Mouse (Mus musculus) v-Abl transformed pro-B cells (cell line): ENCODE measurements around the gene Xpot.

ENCODE experiments used
- in situ Hi-C, 2 experiments: fragments of 400-800 bp; cut with MboI; formaldehyde crosslinking; loops; one replicate each; pipeline ENCODE4 v1.15.1; 2025; ENCODE audit not compliant: unreplicated experiment in 2 of 2

Xpot gene

GRCm38 (mm10) chr10:121585056-121585790, 40.9 kb downstream of the Xpot start:
- in situ Hi-C loops = no loop called here

- in situ Hi-C loops = no loop called here
Observed at GRCm38 (mm10) chr10:121584033-121584432, 42.1 kb downstream of the Xpot start.

DNA sequence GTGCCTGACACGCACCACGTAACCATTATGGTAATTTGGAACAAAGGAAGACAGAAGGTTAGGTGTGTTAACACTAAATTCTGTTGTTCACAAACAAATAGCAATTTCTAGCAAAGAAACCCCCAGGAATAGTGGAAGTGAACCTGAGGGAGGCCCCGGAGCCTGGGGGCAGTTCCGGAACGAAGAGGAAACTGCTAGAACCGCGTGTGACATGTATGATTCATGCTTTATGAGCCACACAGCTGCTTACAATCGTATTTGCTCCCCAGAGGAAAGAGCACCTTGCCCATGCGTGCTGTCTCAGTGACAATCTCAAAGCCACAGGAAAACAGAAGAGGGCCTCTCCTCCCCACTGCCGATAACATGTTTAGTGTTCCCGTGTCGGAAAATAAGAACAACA, 43.1 kb downstream of the Xpot start:
- in situ Hi-C loops = no loop called here

- in situ Hi-C loops = no loop called here
Observed at GRCm38 (mm10) chr10:121582287-121582686, 43.8 kb downstream of the Xpot start.

DNA sequence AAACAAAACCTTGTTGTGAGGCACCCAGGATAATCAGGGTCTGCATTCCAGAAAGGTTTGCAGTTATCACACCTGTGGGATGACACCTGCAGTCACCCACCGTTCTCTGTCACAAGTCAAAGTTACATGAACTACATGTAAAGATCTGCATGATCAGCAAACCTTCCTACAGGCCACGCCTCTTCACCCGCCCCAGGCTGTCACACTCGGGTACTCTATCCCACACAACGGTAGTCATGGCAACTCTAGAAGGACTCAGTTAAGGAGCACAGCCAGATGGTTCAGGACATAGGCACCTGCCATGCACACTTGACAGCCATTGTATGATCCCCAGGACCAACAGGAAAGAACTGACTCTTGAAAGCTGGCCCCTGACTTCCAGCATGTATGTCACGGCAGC, 44.7 kb downstream of the Xpot start:
- in situ Hi-C loops = no loop called here

GRCm38 (mm10) chr10:121580381-121580780, 45.8 kb downstream of the Xpot start:
- in situ Hi-C loops = no loop called here

GRCm38 (mm10) chr10:121576372-121576771, 49.8 kb downstream of the Xpot start:
- in situ Hi-C loops = no loop called here

GRCm38 (mm10) chr10:121571511-121572147, 54.5 kb downstream of the Xpot start:
- in situ Hi-C loops = no loop called here

- in situ Hi-C loops = no loop called here
Observed at GRCm38 (mm10) chr10:121571031-121571430, 55.1 kb downstream of the Xpot start.

GRCm38 (mm10) chr10:121569796-121570195, 56.3 kb downstream of the Xpot start:
- in situ Hi-C loops = no loop called here

DNA sequence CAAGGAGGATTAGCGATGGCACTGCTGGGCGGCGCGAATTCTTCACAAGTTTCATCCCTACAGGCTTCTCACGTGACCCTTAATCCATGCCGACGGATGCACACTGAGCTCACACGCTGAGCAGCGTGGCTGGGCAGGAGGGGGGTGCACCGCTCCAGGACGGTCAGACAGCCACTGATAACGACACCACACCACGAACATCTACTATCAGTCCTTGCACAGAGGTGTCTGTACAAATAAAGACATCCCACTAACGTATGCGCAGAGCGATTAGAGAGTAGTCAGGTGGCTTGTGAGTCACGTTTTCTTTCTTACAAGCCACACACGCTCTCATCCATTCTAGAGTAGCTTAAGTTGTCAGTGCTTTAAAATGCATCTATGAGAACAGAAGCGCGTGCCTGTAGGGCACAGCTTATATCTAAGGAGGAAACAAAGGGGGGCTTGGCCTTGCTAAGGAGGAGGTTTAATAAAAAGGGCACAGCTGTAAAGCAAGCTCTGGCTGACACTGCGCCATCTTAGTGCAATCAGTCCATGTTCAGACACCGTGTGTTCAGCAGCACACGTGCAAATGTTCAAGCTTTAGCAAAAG, 57.0 kb downstream of the Xpot start:
- in situ Hi-C loops = no loop called here

- in situ Hi-C loops = no loop called here
Observed at GRCm38 (mm10) chr10:121568534-121568933, 57.6 kb downstream of the Xpot start.

GRCm38 (mm10) chr10:121568026-121568425, 58.1 kb downstream of the Xpot start:
- in situ Hi-C loops = no loop called here

GRCm38 (mm10) chr10:121564447-121564846, 61.7 kb downstream of the Xpot start:
- in situ Hi-C loops = no loop called here

DNA sequence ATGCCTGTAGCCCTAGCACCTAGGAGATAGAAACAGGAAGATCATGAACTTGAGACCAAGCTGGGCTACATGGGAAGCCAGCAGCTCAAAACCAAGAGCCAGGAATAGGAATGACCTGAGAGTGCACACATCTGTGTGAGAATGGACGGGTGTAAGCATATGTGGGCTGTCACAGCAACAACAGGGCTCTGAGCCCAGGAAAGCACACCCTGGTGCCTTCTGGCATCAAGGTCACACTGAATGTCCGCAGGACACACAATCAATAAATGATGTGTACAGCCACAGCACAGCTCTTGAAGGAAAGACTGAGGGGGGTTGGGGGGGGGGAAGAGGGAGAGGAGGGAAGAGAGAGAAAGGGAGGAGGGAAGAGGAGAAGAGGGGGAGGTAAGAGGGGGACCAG, 67.9 kb downstream of the Xpot start:
- in situ Hi-C loops = no loop called here

DNA sequence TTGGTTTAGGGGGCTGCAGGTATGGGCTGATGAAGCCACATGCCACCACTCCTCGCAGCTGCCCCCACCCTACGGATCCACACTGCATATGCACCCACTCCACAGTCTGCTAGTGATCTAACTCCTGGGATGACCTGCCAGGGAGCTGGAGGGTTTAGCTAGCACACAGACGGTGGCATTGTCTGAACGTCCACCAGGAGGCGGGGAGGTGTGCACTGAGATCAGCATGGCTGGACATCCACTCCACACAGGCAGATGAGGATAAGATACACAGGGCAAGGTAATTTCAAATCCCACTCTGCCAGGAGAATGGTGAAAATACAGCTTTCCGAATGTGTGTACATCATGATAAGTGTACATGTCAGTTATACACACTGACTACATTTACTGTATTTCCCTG, 69.9 kb downstream of the Xpot start:
- in situ Hi-C loops = no loop called here

- in situ Hi-C loops = no loop called here
Observed at GRCm38 (mm10) chr10:121550334-121550733, 75.8 kb downstream of the Xpot start.

DNA sequence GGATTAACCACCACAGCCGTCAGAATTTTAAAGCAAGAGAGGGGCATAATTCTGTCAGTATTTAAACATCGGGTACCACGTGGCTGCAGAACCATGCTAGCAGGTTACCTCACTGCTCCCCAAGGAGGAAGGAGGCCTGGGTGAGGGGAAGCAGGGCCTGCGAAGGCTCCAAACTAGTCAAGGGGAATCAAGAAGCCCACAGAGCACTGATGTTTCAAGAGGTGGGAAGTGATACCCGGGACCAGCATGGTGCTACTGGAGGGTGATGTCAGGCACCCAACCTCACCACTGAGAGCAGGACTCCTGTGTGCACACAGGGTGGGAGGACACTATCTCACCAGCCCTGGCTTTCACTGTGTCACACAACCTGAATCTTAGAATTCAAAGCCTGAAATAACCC, 76.5 kb downstream of the Xpot start:
- in situ Hi-C loops = no loop called here

DNA sequence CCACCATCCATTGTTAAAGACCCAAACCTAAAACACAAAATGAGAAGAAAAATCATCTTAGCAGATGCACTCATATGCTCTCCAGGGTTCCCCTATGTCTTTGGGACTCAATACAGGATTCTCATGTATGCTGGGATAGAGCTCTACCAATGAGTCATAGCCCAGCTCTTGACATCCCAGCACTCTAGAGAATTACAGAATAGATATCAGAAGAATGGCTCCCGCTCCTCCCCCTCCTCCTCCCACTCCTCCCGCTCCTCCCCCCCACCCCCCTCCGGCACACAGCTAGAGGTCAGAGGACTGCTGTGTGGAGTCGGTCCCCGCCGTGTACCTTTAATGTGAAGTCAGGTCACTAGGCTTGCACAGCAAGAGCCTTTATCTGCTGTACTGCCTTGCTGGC, 79.0 kb downstream of the Xpot start:
- in situ Hi-C loops = no loop called here

GRCm38 (mm10) chr10:121543577-121543976, 82.6 kb downstream of the Xpot start:
- in situ Hi-C loops = no loop called here

DNA sequence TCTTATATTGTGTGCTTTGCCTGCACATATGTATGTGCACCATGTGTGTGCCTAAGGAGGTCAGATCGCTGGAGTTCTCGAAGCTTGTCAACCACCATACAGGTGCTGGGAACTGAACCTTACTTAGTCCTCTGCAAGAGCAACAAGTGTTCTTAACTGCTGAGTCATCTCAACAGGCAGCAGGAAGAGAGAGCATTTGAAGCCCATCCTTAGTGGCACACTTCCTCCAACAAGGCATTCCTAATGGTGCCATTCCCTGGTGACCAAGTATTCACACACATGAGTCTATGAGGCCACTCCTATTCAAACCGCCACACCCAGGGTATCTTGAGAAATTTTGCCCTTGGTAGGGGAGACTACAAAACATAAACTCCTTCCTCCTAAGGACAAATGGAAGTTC, 84.0 kb downstream of the Xpot start:
- in situ Hi-C loops = no loop called here
